Mouse (Mus musculus) cerebellum, postnatal 14 days (tissue): Measurements from ENCODE around the gene 3110082I17Rik.
"Not testable (repeated sequence)": the region's sequence is repeated elsewhere in the genome, so short reads cannot be mapped to it uniquely, and the experiment has no call there.

Experiments
- DNase-seq, 2 experiments: peaks; one replicate each; pipeline ENCODE4 v3.0.0; 2021; ENCODE audit warnings: mixed read lengths in 2 of 2

The 3110082I17Rik gene

GRCm38 (mm10) chr5:139392219-139393196 lies 67.8 kb downstream of the 3110082I17Rik start:
- no peak for DNase-seq

GRCm38 (mm10) chr5:139391309-139391990 lies 68.9 kb downstream of the 3110082I17Rik start:
- peak; percentile 64 to 77 for DNase-seq

GRCm38 (mm10) chr5:139390324-139391119 lies 69.8 kb downstream of the 3110082I17Rik start:
- not testable (repeated sequence) for DNase-seq

- no peak for DNase-seq
Measured at GRCm38 (mm10) chr5:139389676-139390061, 70.7 kb downstream of the 3110082I17Rik start.

DNA sequence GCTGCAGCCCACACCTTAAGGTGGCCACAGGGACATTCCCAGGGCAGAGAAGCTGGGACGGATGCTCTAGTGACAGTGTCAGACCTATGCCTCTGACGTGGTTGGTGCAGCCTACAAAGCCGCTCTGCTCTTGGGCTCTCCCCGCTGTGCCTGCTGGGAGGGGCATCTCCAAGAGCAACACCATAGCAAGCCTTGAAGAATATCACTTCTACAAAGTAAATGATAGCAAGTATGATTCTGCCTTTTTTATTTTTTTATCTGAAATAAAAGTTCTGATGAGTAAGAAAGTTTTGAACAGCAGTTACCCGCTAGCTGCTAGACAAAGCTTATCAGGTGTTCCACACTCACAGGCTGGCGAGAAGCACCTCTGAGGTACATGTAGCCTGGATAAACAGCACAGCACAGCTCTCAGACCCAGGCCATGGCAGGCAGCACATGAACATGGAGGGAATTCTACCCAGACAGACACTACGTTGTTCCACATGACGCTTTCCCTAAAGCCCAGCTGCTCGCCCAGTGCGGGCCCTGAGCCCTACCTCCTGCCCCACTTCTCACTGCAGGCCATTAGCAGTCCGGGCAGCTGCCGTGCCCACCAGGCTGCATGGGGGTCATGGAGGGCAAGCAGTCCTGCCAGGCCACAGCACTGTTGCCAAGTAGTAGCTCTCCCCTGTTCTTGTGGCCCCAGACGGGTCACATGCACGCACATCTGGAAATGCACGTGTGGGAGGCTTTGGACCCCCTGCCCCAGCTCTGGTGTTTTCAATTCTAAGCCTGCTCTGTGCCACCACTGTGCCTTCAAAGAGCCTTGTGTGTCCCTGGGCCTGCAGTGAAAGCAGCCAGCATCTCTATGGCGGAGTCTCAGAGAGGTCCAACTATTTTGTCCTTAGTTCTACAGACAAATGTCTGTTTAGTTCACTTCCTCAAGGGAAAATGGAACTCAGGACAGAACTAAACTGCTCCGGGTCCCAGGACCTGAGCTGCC lies 71.3 kb downstream of the 3110082I17Rik start:
- DNase-seq: no peak

DNA sequence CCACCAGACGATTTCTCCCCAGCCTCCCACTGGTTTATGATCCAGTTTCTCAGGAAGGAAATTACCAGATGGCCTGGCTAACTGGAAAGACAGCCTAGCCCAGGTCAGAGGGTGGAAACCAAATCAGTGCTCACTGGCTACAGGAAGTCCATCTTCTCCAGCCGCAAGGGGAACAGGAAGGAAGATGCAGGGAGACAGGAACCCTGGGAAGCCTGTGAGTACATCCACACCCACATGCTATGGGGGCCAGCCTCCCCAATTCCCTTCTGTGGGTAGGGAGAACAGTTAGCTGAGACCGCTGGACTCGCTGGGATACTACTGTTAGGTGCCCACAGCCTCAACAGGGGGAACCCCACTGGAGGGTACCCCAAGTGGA lies 72.1 kb downstream of the 3110082I17Rik start:
- DNase-seq: no peak

DNA sequence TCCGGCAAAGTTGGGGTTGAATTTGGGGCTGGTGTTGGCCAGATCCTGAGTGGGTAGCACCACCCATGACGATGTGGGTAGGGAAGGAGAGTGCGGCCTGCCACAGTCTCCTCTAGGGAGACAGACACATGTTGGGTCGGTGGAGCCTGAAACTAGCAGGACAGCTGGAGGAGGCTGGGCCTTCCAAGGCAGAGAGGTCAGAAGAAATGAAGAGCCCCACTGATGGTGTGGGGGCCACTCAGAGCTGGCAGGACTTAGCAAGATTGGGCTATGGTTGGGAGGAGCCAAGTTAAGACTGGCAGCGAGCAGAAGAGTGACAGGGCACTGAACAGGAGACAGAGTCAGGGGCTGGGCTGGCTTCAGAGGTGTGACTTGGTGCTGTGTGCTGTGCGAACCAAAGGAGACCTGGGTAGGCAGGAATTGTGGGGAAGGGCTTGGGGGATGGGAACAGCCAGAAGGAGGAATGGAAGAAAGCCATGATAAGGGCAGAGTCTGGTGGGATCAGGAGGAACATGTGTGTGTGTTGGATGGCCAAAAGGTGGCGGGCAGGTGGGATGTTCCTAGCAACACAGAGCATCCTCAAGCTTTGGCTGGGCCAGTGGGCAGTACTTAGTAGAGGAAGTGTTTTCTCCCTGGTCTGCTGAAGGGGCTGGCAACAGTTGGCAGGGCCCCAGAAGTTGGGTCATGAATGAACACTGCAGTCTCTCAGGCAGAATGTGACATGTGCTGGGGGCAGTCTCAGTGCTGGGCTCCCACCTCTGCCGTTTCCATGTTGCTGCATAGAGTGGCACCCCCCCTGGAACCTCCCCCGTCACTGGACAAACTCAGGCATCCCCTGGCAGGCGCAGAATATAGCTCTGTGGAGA lies 72.8 kb downstream of the 3110082I17Rik start:
- DNase-seq: peak; percentile 61 to 82

GRCm38 (mm10) chr5:139386047-139386446 lies 74.3 kb downstream of the 3110082I17Rik start:
- DNase-seq: no peak

GRCm38 (mm10) chr5:139384531-139384930 lies 75.8 kb downstream of the 3110082I17Rik start:
- DNase-seq: no peak

GRCm38 (mm10) chr5:139383234-139383633 lies 77.1 kb downstream of the 3110082I17Rik start:
- DNase-seq: no peak

DNA sequence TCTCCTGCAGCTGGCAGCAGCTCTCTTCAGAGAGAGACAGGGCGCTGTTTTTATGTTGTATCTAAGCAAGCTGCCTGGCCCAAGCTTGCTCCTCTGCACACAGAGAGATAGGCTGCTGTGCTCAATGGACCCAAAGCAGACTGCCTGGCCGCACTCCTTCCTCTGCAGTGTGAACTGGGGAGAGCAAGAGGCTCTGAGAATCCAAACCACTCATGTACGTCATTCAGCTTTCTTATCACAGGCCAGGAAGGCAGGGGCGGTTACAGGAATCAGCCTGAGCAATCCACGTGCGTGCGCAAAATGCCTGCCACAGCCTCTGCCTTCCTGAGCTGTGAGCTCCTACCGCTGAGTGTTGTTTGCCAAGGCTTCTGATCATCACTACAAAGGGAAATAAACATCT lies 77.6 kb downstream of the 3110082I17Rik start:
- peak; percentile 62 to 69 for DNase-seq

- no peak for DNase-seq
Measured at GRCm38 (mm10) chr5:139381586-139382513, 78.5 kb downstream of the 3110082I17Rik start.

DNA sequence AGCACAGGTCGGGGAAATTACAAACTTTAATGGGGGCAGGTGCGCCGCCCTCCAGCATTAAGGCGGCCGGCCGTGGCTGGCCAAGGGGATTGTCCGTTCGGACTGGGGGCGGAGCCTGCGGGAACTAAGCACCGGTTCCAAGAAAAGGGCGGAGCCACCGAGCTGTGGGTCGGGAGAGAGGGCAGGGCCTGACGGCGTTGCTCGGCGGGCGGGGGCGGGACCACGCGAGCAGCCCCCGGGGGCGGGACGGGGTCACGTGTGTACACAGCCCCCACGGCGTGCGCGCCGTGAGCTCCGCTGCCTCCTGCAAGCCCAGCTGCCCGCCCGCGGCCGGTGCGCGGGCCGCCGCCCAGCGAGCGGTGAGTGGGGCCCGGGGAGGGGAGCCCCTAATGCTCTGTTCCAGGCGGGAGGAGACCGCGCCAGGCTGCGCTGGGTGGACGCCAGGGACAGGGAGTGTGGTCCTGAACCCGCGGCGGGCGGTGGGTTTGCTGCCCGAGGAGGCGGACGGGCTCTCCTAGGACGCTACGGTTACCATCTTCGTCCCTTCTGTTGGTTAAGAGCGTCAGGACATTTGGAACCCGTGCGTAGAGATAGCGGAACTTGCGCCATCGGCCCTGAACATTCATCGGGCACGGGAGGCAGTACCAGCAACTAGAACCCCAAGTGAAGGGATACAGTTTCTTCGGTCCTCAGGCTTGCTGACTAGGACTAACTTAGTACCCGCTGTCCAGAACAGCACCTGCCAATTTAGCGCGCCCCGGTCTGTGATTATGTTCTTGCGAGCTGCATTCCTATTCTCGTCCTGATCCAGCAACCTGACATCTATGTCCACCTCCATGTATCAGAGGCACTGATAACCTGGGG lies 79.7 kb downstream of the 3110082I17Rik start:
- peak; percentile 93 for DNase-seq

DNA sequence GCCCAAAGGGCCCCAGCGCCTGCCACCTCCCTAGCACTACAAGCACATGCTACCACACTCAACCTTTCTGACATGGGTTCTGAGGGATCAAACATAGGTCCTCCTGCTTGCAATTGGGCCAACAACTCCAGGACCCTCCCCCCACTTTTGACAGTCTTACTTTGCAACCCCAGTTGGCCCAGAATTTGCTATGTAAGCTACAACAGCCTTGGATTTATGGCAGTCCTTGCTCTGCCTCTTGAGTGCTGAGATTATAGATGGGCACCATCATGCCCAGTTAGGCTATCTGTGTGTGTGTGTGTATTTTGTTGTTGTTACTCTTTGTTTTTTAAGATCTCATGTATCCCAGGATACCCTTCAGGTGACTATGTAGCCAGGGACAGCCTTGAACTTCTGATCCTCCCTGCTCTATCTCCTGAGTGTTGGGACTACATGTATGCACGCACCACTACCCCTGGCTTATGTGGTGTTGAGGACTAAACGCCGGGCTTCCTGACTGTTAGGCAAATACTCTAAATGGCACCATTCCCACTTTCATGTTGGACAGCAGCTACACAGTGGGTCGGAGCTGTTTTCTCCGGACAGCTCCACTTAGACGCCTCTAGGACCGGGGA lies 80.4 kb downstream of the 3110082I17Rik start:
- no peak for DNase-seq

- no peak for DNase-seq
Measured at GRCm38 (mm10) chr5:139378986-139379629, 81.2 kb downstream of the 3110082I17Rik start.

GRCm38 (mm10) chr5:139378271-139378556 lies 82.1 kb downstream of the 3110082I17Rik start:
- DNase-seq: no peak

DNA sequence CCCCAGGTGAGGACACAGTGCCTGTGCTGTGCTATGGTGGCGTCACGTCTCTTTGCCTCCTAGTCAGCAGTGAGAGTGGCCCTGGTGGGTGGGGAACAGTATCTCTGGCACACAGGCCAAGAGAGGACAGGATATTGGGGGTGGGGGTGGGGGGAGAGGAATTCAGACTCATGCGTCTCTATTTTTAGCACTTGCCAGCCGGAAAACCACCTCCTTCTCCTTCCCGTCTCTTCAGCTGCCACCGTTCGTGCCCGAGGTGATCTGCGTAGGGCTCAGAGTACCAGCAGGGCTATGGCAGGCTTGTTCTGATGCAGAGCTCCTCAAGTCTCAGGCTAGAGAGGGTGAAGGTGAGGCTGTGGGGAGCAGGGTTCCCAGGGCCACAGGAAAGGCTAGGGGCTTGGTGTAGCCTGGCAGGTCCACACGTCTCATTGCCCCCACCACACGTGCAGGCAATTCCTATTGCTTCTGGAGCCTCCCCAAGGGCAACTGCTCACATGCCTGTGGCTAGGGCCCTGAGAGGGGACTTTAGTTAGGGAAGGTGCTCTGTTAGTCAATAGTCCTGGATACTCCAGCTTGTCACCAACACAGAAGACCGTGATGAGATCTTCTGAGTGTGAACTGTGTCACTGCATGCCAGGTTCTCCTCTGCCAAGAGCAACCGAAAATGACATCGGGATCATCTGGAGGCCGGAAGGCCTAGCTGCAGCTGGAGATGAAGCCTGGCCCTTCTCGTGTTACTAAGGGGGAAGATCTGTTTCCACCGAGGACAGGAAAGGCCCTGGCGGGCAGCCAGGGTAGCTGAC lies 82.7 kb downstream of the 3110082I17Rik start, which contains the start of gene Gpr146:
TSS of gene Gpr146 (plus strand) at position 230 of the 803 bp plus-strand sequence.
- peak in 1 of 2 experiments; percentile 66 for DNase-seq
